In genomic region chr6:50644701-50645100, GRCm38 (mm10) we compare ENCODE assay signal across 24 mouse cellular contexts. TPM values are rescaled to one million over a fixed set of nuclear protein-coding genes. Genes with fewer than 3 reads are reported as not detected.
DNase-seq lines count a peak whose midpoint lies in the region; ATAC-seq and TF ChIP-seq lines count a peak whose summit lies in the region.
"Had no signal": no experiment of that assay in that cellular context is flagged by ENCODE, and none has a peak within 500 bp of the region (broad histone marks: within the 10 kb centered on the region; RNA-seq: fewer than 3 reads in every experiment).

No protein-coding gene starts in this region.

- H3K9ac ChIP-seq in lung, embryonic 14.5 days, result no peak overlapping the region
- H3K9ac ChIP-seq: embryonic facial prominence, embryonic 15.5 days; heart, embryonic 15.5 days; hindbrain, embryonic 15.5 days had no signal

- no peak for TF ChIP-seq CTCF in lung, embryonic 14.5 days (IDR thresholded peaks at IDR 0.05; ENCODE audit: low read depth)
- TF ChIP-seq CTCF in brain, embryonic 14.5 days (IDR thresholded peaks at IDR 0.05; ENCODE audit: borderline replicate concordance, extremely low read depth, insufficient read depth, insufficient read length), result no peak

- intact Hi-C loops in heart, postnatal 10 days (cut with DNase I), result no loop called here

- no peak overlapping the region for H3K4me2 ChIP-seq in lung, embryonic 14.5 days
- H3K4me2 ChIP-seq: embryonic facial prominence, embryonic 15.5 days; heart, embryonic 11.5 days; heart, embryonic 15.5 days; hindbrain, embryonic 15.5 days had no signal

- H3K9me3 ChIP-seq in lung, embryonic 14.5 days (ENCODE audit: low read depth, low read length), result no peaks in the 10 kb centered on the region
- H3K9me3 ChIP-seq: embryonic facial prominence, embryonic 15.5 days; forebrain, embryonic 10.5 days; heart, embryonic 15.5 days; hindbrain, embryonic 15.5 days had no signal

- TF ChIP-seq POLR2A in brain, embryonic 14.5 days (IDR thresholded peaks at IDR 0.05; ENCODE audit: borderline replicate concordance, extremely low read depth, insufficient read depth, insufficient read length, poor library complexity, severe bottlenecking), result no peak

- no peaks in the 10 kb centered on the region for H3K36me3 ChIP-seq in lung, embryonic 14.5 days (ENCODE audit: insufficient read depth)
- H3K36me3 ChIP-seq: embryonic facial prominence, embryonic 15.5 days; forebrain, embryonic 10.5 days; heart, embryonic 15.5 days; hindbrain, embryonic 15.5 days had no signal

- ATAC-seq in lung, embryonic 14.5 days (ENCODE audit: insufficient read depth), result no peak
- ATAC-seq: forebrain, embryonic 14.5 days had no signal

- H3K4me3 ChIP-seq in lung, embryonic 14.5 days (ENCODE audit: low read depth, low read length), result no peak overlapping the region
- H3K4me3 ChIP-seq: embryonic facial prominence, embryonic 15.5 days; erythroblast, embryonic 14.5 days; forebrain, embryonic 10.5 days; heart, embryonic 15.5 days; hindbrain, embryonic 15.5 days had no signal

- H3K4me1 ChIP-seq in lung, embryonic 14.5 days (ENCODE audit: insufficient read depth), result no peaks in the 10 kb centered on the region
- H3K4me1 ChIP-seq: heart, embryonic 15.5 days had no signal

- DNase-seq in heart, postnatal 10 days, result peak; percentile 20 to 23
- no peak for DNase-seq in heart, adult 9 months (ENCODE audit: low spot score in 2 of 2)
- DNase-seq in lung, embryonic 14.5 days, result peak; percentile 50
- DNase-seq in lung, postnatal 25 days (ENCODE audit: low spot score), result no peak
- peak; percentile 21 for DNase-seq in NIH3T3 (ENCODE audit: low read depth)
- DNase-seq in brain, embryonic 14.5 days (ENCODE audit: low read depth), result peak; percentile 57
- DNase-seq: adrenal gland, adult 2 months; adrenal gland, postnatal 25 days; cerebellum, adult 11-12 months; cerebellum, adult 9-11 months; cerebellum, postnatal 36 days; gastrocnemius, postnatal 36 days; heart, adult 11 months had no signal

- no peak overlapping the region for H3K27ac ChIP-seq in lung, embryonic 14.5 days (ENCODE audit: low read depth)
- H3K27ac ChIP-seq: embryonic facial prominence, embryonic 15.5 days; forebrain, embryonic 10.5 days; heart, embryonic 15.5 days; hindbrain, embryonic 15.5 days had no signal

- 48% methylated on average over 3 of the region's 3 CpGs for WGBS in lung, embryonic 14.5 days

- H3K27me3 ChIP-seq in lung, embryonic 14.5 days (ENCODE audit: insufficient read depth, low read length), result no peaks in the 10 kb centered on the region
- H3K27me3 ChIP-seq: CH12.LX; embryonic facial prominence, embryonic 15.5 days; heart, embryonic 15.5 days; hindbrain, embryonic 15.5 days had no signal

RNA-seq across cellular contexts. Expression of gene Npvf, which starts 9.5 kb away (rescaled TPM):
- total RNA-seq in heart, postnatal 10 days (2021), result not detected
- polyA plus RNA-seq in lung, embryonic 14.5 days (2014; fragmentation: Nextera tagmentation; extraction: Ambion mirVana), result not detected in 2 replicates
- 0.22 and 0.39 TPM in 2 replicates for polyA plus RNA-seq in brain, embryonic 14.5 days (2012; rRNA removed)
- total RNA-seq: adrenal gland, adult 2 months; adrenal gland, postnatal 25 days; CH12.LX; gastrocnemius, adult 8-10 months; gastrocnemius, postnatal 36 days; heart, postnatal 25 days had no signal
- polyA plus RNA-seq: adrenal gland, adult 2 months; embryonic facial prominence, embryonic 15.5 days; erythroblast, embryonic 14.5 days; forebrain, embryonic 10.5 days; hindbrain, embryonic 11.5 days had no signal

RNA-seq across cellular contexts. Expression of gene 4921507P07Rik, which starts 48.3 kb away (rescaled TPM):
- under 1 TPM; 0.25 to 0.36 TPM for total RNA-seq in heart, postnatal 10 days (2021)
- polyA plus RNA-seq in lung, embryonic 14.5 days (2014; fragmentation: Nextera tagmentation; extraction: Ambion mirVana), result 0.54 and 0.70 TPM in 2 replicates
- polyA plus RNA-seq in brain, embryonic 14.5 days (2012; rRNA removed), result 2.1 and 3.2 TPM in 2 replicates
- total RNA-seq: adrenal gland, postnatal 25 days; CH12.LX had no signal
- polyA plus RNA-seq: adrenal gland, adult 2 months; erythroblast, embryonic 14.5 days had no signal

Comparison
In these comparisons a context has a peak if more than half of its experiments do, and no peak if none do; other contexts are left out.
1. DNase-seq: peak in heart, postnatal 10 days (2 of 2), lung, embryonic 14.5 days (single experiment), NIH3T3 (single experiment) and brain, embryonic 14.5 days (single experiment); none in heart, adult 9 months (0 of 2) and lung, postnatal 25 days (single experiment).